Mouse (Mus musculus): ENCODE results near the gene Fam57a. TPM values are rescaled to one million over a fixed set of nuclear protein-coding genes. Genes with fewer than 3 reads are reported as not detected.

The Fam57a gene
- 10 to 100 TPM in 1 of 2 experiments, 1 to 10 TPM in 1; 9.0 to 10.6 TPM for total RNA-seq (2021)

- peak; percentile 87 for DNase-seq
Measured at GRCm38 (mm10) chr11:76179495-76180145, at the start of gene Fam57a, which contains the start of gene Vps53. Fam57a (plus strand) TSS chr11:76179671. Vps53 (minus strand) TSS chr11:76179647.

- DNase-seq: peak; percentile 50
Measured at GRCm38 (mm10) chr11:76130859-76131258, 48.6 kb upstream of the Fam57a start.

DNA sequence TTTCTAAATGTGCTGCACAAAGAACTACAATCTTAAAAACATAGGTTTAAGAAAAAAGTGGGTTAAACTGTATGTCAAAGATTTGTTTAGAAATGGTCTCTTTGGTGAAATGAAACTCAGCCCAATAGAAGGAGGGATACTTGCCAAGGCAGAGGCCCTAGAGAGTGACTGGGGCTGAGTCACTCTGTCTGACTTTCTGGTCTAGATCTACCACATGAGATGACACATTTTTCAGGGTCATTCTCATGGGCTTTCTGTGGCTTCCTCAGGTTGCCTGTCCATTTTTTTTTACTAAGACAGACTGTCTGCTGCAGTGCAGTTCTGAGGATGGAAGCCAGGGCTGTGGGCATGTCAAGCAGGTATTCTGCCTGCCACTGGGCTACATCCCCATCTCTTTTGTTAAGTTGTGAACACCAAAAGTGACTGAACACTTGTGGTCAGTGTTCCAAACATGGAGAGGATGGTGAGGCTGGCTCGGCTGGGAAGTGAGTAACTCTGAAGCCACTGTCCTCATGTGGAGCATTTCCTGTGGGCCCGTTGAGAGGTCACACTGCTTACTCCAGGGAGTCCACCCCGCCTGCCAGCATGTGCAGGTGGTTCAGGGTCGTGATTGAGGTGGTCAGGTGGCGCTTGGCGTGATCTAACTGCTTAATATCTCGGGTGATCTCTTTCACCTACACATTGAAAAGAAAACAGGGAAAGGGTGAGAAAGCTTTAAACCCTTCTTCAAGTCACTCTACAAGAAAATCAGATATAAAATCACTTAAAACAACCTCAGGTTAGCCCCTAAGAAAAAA lies 43.6 kb upstream of the Fam57a start:
- DNase-seq: no peak

DNA sequence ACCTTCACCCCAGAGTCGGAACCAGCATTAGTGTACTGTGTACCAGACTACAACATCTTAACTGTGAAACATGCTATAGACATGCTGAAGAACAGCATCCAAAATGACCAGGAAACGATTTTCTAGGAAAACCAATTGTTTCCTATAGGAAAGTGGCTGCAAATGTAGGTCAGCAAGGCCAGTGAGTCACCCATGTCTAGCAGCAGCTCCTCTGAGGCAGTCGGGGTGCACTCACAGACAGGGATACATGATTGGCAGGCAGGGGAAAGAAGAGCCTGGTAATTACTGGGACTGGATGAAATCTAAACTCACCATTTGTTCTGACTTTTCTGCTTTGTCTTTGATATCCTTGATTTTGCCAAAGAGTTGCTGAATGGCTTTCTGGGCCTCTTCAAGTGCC lies 41.5 kb upstream of the Fam57a start:
- DNase-seq: no peak

DNA sequence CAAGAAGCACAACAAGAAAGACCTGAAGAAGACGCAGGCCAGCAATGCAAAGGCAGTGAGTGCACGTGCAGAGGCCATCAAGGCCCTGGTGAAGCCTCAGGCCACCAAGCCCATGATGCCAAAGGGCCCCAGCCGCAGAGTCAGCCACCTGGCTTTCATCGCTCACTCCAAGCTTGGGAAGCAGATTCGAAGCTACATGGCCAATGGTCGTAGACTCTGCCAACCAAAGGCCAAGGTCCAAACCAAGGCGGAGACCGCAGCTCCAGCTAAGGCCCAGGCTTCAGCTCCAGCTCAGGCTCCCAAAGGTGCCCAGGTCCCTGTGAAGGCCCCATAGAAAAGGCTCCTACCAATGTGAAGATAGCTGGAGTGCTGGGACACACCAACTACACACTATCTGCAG lies 35.1 kb upstream of the Fam57a start:
- DNase-seq: no peak

- DNase-seq: no peak
Measured at GRCm38 (mm10) chr11:76145169-76145568, 34.3 kb upstream of the Fam57a start.

- no peak for DNase-seq
Measured at GRCm38 (mm10) chr11:76146187-76147010, 33.1 kb upstream of the Fam57a start.

GRCm38 (mm10) chr11:76148055-76149008 lies 31.1 kb upstream of the Fam57a start:
- no peak for DNase-seq

- DNase-seq: no peak
Measured at GRCm38 (mm10) chr11:76150980-76151379, 28.5 kb upstream of the Fam57a start.

DNA sequence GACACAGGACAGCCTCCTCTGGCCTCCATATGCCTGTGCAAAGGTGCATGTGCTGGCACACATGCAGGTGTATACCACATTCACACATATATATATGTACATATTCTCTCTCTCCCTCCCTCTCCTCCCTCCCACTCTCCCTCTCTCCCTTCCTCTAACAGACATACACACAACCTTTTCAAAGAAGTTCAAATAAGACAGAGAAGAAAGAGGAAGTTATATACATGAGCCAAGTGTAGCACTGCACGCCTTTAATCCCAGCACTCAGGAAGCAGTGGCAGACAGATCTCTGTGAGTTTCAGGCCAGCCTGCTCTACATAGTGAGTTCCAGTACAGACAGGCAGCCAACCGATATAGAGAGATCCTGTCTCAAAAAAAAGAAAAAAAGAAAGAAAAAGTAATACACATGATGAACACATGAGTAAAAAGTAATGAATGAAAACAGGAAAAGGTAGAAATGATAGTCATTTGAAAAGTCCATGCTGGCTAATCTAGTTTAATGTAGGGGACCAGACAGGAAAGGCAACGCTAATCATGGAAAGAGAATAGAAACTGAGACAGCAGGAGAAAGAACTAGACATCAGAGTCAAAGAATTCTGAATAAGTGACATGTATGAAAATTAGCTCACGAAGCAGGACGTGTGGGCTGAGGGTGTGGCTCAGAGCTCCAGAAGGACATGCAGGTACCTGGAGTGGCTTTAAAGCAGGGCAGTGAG lies 26.1 kb upstream of the Fam57a start:
- DNase-seq: no peak

DNA sequence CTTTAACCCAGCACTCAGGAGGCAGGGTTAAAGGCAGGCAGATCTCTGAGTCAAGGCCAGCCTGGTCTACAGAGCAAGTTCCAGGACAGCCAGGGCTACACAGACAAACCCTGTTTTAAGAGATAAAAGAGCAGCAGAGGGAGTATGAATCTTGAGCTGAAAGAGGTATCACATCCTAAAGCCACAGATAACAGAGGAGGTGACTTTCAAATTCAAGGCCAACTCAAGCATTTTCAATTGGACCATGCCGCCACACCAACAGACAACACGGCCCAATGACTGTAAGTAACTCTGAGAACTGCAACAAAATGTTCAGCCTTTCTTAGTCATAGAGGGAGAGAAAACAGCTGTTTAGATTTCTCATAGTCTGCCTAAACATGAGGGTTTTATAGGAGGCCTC lies 25.3 kb upstream of the Fam57a start:
- no peak for DNase-seq

- no peak for DNase-seq
Measured at GRCm38 (mm10) chr11:76154861-76155260, 24.6 kb upstream of the Fam57a start.

GRCm38 (mm10) chr11:76158375-76158774 lies 21.1 kb upstream of the Fam57a start:
- no peak for DNase-seq

DNA sequence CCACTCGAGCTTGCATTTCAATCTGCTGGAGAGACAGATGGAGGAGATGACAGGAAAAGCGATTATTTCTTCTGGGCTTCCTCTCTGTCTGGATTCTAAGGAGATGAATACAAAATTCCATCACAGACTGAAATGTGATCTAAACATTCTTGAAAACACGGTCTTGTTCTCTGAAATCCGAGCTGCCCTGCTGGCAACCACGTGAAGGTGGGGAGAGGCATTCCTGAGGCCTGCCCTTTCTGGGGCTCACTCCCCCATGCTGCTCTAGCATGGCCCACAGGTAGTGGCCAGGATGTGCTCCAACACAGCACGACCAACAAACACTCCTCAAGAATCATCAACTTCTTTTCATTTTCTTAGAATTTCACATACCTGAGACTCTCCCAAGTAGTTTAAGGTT lies 19.2 kb upstream of the Fam57a start:
- no peak for DNase-seq

- DNase-seq: no peak
Measured at GRCm38 (mm10) chr11:76166657-76167056, 12.8 kb upstream of the Fam57a start.

DNA sequence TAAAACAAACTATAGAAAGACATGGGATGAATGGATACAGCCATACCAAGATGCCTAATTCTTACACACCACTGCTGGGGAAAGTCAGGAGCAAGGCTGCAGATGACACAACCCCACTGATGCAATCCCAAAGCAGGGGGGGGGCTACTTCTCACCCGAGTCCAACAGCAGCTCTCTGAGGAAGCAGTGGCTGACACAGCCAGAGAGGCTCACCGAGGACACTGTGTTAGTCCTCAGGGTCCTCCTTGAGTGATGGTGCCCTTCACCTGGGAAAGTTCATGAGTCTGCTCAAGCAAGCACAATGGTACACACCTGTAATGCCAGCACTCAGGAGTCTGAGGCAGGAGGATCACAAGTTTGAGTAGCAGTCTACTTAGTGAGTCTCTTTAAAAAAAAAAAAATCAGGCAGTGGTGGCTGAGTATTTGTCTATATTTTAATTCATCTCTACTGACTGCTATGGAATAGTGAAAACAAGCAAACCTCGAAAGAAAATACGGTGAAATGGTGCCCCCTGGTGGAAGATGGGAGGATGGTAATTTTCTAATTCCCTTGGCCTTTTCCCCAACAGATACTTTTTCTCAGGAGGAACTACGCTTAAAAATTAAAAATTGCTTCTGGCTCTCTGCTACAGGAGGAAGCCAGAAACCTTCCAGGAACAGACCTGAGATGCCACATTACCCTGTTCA lies 12.2 kb upstream of the Fam57a start:
- DNase-seq: peak; percentile 84

DNA sequence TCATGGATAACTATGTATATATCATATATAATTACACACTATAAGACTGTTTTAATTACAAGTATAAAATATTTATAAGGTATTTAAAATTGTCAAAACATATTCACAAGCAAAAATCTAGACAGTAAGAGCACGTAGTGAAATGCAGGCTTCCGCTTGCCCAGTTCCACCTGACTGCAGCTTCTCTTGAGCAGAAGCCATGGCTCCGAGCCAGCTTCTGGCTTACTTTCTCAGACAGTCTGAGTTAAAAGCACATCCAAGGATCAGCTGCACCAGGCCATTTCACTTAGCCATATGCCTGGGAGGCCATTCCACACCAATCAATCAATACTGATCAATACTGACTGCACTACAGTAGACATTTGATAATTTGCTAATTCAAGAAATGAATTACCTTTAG lies 10.5 kb upstream of the Fam57a start:
- DNase-seq: no peak

- DNase-seq: no peak
Measured at GRCm38 (mm10) chr11:76170207-76170606, 9.3 kb upstream of the Fam57a start.

DNA sequence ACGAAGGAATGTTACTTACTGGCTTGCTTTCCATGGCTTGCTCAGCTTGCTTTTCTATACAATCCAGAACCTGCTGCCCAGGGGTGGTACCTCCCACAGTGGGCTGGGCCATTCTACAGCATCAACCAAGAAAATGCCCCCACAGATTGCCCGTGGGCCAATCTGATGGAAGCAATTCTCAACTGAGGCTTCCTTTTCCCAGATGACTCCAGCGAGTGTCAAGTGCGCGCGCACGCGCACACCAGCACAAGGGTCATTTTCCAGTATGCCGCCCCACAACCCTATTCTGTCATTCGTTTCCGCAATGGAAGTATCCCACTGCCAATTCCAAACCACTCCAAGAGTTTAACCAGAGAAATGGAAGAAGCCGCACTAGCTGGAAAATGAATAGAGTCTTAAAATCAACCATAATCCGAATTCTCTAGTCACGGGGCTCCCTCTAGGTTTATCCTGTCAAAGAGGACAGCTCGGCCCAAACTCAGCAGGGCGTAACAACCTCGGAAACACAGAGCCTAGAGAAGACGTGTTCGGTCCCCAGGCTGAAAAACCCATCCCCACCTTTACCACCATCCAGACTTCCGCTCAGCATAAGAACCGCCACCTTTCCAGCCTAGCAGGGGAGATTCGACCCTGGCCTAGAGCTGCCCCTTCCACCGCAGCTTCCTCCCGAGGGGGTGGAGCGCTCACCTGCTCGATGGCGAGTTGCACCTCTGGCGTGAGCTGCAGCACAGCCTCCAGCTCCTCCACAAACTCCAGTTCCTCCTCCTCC lies 561 bp upstream of the Fam57a start:
- DNase-seq: peak; percentile 30

GRCm38 (mm10) chr11:76180146-76180540 lies 672 bp downstream of the Fam57a start:
- no peak for DNase-seq

Measured in heart, postnatal 4 days (tissue).